Mouse (Mus musculus): ENCODE measurements around the gene Tm2d1. TPM values are rescaled to one million over a fixed set of nuclear protein-coding genes. Genes with fewer than 3 reads are reported as not detected.
"Not testable (repeated sequence)": the region's sequence is repeated elsewhere in the genome, so short reads cannot be mapped to it uniquely, and the experiment has no call there.

Gene Tm2d1
- total RNA-seq (2021) = 10 to 100 TPM; 43.1 to 46.2 TPM

DNA sequence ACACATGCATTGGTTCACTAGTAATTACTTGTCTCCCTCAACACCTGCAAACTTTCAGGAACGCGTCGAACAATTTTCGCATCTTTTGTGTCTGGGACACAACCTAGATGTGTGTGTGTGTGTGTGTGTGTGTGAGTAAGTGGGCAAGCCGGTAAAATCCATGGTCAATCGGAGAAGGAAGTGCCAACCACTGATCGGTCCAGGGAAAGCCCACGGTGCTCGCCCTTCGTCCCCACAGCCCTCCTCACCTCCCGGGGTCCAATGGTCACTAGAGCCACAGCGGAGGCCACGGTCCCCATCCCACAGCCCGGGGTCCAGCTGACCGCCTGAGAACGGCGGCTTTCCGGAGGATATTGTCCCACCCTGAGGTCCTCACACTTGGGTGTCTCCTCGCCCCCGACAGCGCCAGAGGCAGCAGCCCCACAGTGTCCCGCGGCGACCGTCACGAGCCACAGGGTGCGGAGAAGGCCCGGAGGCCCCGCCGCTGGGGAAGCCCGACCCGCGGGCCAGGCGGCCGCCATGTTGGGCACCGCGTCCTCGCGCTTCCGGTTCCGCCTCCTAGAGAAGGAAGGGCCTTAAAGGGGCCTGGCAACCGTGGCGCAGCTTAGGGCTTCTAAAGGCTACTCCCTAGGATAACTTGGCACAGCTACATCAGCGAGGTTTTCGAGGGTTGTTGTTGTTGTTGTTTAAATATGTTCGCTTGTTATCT, at the start of gene Tm2d1:
Tm2d1 (minus strand) TSS at position 591 of the 709 bp plus-strand sequence.
- intact Hi-C loops (cut with DNase I) = no loop called here
- DNase-seq (ENCODE audit: low spot score in 2 of 2) = peak; percentile 80 to 85

GRCm38 (mm10) chr4:98428371-98428770, 45.3 kb upstream of the Tm2d1 start:
- DNase-seq (ENCODE audit: low spot score in 2 of 2) = no peak
- intact Hi-C loops (cut with DNase I) = no loop called here

DNA sequence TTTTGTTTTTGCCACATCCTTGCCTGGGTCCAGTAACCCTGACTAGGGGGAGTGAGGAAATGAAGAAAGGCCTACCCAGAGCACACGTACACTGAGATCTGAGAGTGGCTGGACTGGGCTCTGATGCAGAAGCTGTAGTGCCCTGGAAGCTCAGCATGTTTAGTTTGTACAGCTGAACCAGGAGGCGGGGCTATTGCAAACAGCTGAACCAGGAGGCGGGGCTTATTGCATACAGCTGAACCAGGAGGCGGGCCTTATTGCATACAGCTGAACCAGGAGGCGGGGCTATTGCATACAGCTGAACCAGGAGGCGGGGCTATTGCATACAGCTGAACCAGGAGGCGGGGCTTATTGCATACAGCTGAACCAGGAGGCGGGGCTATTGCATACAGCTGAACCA, 32.0 kb upstream of the Tm2d1 start:
- DNase-seq (ENCODE audit: low spot score in 2 of 2); intact Hi-C loops (cut with DNase I): not testable (repeated sequence)

DNA sequence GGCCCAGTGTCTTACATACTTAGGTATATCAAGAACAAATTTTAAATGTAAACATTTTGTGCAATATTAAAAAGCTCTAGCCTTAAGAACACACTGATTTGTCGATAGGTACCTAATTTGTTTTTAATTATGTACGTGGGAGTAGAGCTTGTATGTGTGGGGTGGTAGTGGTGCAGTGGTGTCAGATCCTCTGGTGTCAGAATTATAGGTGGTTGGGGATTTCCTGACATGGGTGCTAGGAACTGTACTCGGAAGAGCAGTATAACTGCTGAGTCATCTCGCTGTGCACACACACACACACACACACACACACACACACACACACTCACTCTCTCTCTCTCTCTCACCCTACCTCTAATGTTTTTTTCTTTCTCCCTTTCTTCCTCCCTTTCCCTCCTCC, 25.3 kb upstream of the Tm2d1 start:
- no peak for DNase-seq (ENCODE audit: low spot score in 2 of 2)
- intact Hi-C loops (cut with DNase I) = no loop called here

GRCm38 (mm10) chr4:98404412-98404811, 21.3 kb upstream of the Tm2d1 start:
- intact Hi-C loops (cut with DNase I) = no loop called here
- DNase-seq (ENCODE audit: low spot score in 2 of 2) = no peak

- DNase-seq (ENCODE audit: low spot score in 2 of 2) = no peak
- intact Hi-C loops (cut with DNase I) = no loop called here
Measured at GRCm38 (mm10) chr4:98403492-98403891, 20.4 kb upstream of the Tm2d1 start.

DNA sequence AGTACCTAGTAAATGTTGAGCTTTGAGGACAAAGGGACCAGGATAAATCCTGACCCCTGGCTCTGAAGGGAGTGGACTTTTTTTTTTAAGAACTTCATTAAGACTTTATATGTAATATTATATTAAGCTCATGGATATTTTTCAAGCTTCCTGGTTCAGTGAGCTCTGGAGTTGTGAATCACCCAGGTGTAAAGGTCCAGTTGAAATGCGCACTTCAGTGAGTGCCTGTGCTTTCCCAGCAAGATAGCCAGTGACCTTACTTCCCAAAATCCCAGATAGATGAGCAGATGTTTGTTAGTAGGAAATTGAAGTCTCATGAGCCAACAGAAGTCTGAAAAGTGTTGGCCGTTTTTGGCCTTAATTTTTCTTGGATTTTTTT, 18.5 kb upstream of the Tm2d1 start:
- intact Hi-C loops (cut with DNase I) = no loop called here
- DNase-seq (ENCODE audit: low spot score in 2 of 2) = no peak

GRCm38 (mm10) chr4:98400926-98401583, 17.9 kb upstream of the Tm2d1 start:
- intact Hi-C loops (cut with DNase I) = no loop called here
- no peak for DNase-seq (ENCODE audit: low spot score in 2 of 2)

- intact Hi-C loops (cut with DNase I) = no loop called here
Measured at GRCm38 (mm10) chr4:98395690-98396437, 12.8 kb upstream of the Tm2d1 start, which contains the start of gene Patj. Gene Patj, plus strand, starts transcription at chr4:98395785.

GRCm38 (mm10) chr4:98395346-98395689, 12.2 kb upstream of the Tm2d1 start:
- DNase-seq (ENCODE audit: low spot score in 2 of 2) = no peak
- intact Hi-C loops (cut with DNase I) = no loop called here

More at GRCm38 (mm10) chr4:98395690-98396437, 12.8 kb upstream of the Tm2d1 start, which contains the start of gene Patj:
- peak; percentile 61 to 85 for DNase-seq (ENCODE audit: low spot score in 2 of 2)

DNA sequence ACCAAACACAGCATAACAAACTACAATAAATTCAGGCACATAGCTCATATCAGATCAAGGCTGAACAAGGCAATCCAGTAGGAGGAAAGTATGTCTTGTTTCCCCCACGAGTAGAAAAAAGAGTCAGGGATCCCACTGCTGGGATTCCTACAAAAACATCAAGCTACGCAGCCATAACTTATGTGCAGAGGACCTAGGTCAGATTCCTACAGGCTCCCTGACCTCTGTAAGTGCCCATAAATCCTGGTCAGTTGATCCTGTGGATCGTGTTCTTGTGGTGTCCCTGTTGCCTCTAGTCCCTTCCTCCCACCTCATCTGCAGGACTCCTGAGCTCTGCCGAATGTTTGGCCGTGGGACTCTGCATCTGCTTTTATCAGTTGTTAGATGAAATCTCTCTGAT, 1.9 kb upstream of the Tm2d1 start:
- no peak for DNase-seq (ENCODE audit: low spot score in 2 of 2)
- intact Hi-C loops (cut with DNase I) = no loop called here

DNA sequence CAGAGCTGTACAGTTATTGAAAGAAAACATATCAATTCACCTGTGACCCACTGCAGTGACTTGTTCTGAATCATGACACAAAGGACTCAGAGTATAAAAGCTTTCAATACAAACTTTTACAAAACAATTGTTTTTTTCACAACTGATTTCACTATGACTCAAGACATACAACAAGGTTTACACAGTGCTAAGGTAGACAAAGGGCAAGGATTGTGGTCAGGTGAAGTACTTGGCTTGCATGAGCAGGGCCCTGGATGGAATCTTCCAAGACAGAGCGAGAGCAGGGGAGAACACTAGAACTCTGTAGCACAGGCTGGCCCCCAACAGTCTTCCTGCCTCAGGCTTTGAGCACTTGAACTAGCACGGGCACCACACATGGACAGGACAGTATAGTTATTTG, 6.2 kb downstream of the Tm2d1 start:
- DNase-seq (ENCODE audit: low spot score in 2 of 2) = no peak
- intact Hi-C loops (cut with DNase I) = no loop called here

DNA sequence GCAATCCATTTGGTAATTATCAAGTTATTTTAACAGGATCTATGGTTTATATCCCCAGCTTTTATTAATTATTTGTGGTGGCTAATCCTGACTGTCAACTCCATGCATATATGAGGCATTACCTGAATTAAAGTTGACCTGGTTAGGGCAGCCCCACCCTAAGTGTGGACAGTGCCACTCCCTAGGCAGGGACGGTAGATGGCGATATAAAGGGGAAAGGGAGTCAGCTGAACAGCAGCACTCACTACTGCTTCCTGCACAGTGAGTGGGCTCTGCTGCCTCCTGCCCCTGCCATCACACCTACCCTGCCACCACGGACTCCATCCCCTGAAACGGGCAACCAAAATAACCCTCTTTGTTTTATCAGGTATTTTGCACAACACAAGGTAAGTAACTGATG, 7.7 kb downstream of the Tm2d1 start:
- intact Hi-C loops (cut with DNase I) = no loop called here
- no peak for DNase-seq (ENCODE audit: low spot score in 2 of 2)

DNA sequence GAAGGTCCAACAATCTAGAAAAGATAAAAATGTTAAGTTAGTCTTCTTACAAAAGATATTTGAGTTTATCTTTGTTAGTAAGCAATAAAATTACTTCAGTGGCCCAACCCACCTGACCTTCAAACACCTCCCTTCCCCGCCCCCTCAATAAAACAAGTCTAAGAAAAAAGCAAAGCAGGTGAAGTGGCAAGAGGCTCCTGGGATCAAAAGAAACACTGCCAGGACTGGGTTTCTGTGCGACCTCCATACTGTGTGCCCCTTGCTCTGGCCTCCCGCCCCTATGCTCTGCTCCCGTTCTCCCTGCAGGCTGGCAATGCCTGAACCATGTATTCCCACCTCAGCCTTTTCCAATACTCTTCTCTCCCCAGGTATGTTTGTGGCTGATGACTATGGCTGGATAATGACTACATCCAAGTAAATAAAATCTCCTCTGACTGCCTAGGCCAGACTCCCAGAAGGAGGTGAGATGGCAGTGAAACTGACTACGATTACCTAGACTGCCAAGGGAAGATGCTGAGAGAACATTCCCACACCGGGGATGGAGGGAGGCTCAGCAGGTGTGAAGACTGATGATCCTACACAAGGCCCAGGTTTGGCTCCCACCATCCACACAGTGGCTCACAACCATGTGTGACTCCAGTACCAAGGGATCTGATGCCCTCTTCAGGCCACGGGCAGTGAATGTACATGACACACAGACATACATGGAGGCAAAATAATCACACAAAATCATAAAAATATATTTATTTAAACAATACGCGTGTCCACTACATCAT, 24.9 kb downstream of the Tm2d1 start:
- intact Hi-C loops (cut with DNase I) = no loop called here
- DNase-seq (ENCODE audit: low spot score in 2 of 2) = no peak

- no peak for DNase-seq (ENCODE audit: low spot score in 2 of 2)
- intact Hi-C loops (cut with DNase I) = no loop called here
Measured at GRCm38 (mm10) chr4:98348580-98348979, 34.5 kb downstream of the Tm2d1 start.

GRCm38 (mm10) chr4:98345783-98346182, 37.3 kb downstream of the Tm2d1 start:
- peak; percentile 26 to 38 for DNase-seq (ENCODE audit: low spot score in 2 of 2)
- intact Hi-C loops (cut with DNase I) = no loop called here

DNA sequence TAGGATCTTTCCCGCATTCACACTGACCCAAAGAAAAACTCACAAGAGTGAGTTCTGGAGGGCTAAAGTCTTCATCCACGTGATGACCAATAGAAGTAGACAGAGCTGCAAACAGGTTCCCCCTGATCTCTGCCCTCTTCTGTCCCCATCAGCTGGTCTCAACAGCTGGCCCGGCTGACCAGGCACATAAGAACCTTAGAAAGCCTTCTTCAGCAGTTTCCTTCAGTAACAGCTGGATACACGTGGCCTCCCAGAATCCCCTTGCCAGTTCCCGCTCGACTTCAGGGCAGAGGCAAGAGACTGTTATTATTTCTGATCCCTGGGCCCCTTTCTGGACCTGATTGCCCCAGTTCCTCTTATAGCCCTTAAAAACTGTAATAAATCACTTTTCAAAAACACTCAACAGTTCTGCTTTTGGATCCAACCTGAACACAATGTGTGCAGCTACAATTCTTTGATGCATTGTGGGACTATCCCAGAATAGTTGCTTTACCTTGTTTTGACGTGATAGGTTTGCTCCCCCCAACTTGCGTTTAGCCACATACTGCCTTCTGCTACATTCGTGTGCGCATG, 43.0 kb downstream of the Tm2d1 start:
- DNase-seq (ENCODE audit: low spot score in 2 of 2) = no peak
- intact Hi-C loops (cut with DNase I) = no loop called here

- no peak for DNase-seq (ENCODE audit: low spot score in 2 of 2)
- intact Hi-C loops (cut with DNase I) = no loop called here
Measured at GRCm38 (mm10) chr4:98338636-98339630, 44.2 kb downstream of the Tm2d1 start.

Measured in left cerebral cortex, postnatal 36 days (tissue).